Mouse (Mus musculus): ENCODE data around the gene Theg.

DNA sequence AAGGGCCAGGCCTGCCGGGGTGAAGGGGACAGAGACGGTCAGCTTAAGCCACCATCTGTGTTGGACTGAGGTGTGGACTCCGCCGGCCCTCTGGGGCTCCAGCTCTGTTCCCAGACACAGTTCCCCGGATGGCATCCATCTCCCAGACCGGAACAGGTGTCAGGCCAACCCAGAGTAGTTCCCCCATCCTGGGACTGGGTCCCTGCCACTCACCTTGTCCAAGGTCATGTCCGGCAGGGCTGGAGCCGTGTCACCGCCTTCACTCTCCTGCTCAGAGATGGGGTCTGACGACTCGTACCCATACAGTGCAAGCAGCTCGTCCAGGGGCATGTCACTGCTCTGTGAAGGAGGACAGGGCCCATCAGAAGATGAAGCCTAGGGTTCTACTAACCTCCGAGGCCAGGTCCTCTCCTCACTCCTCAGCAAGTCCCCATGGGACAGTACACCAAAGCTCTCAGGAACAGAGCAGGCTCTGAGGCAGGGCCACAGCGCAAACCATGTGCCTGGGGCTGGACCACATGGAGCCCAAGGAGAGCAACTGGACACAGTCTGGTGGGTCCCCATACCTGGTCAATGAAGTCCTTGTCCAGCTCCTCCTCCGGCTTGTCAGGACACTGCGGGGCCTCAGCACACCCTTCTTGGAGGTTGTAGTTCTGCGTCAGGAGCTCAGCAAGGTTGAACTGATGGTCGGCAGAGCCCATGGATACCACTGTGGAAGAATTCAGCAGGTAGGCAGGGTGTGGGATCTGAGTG, 38.0 kb downstream of the Theg start:
- no peak for TF ChIP-seq POLR2A (IDR thresholded peaks at IDR 0.05; ENCODE audit: low read depth, low read length)
- no peak for TF ChIP-seq CTCF (IDR thresholded peaks at IDR 0.05; ENCODE audit: extremely low read depth, insufficient read depth, insufficient read length, insufficient replicate concordance)

Measured in spleen, adult 2 months (tissue).